ENCODE assay signal across 13 mouse cellular contexts in genomic region chr14:77037330-77037729, GRCm38 (mm10). TPM values are rescaled to one million over a fixed set of nuclear protein-coding genes. Genes with fewer than 3 reads are reported as not detected.
DNase-seq lines count a peak whose midpoint lies in the region; ATAC-seq and TF ChIP-seq lines count a peak whose summit lies in the region.
"Had no signal": no experiment of that assay in that cellular context is flagged by ENCODE, and none has a peak within 500 bp of the region (broad histone marks: within the 10 kb centered on the region; RNA-seq: fewer than 3 reads in every experiment).

No protein-coding gene starts in this region.

- peak overlapping the region; percentile 80 for H3K4me3 ChIP-seq in heart, adult 2 months
- no peak overlapping the region for H3K4me3 ChIP-seq in heart, embryonic 12.5 days
- H3K4me3 ChIP-seq in lung, embryonic 16.5 days (ENCODE audit: low read length) = peak overlapping the region; percentile 77
- H3K4me3 ChIP-seq in lung, adult 2 months (replicated peaks; ENCODE audit: extremely low read depth, low read depth, low read length) = no peak overlapping the region
- H3K4me3 ChIP-seq in embryonic fibroblast, embryonic 13.5 days (ENCODE audit: insufficient read depth, low read length) = 0 out of 2 replicates have a peak overlapping the region, but pooled peaks have one; percentile 62

- no peak overlapping the region for H3K27ac ChIP-seq in heart, adult 2 months
- H3K27ac ChIP-seq in heart, embryonic 12.5 days (ENCODE audit: poor library complexity, severe bottlenecking) = no peak overlapping the region
- H3K27ac ChIP-seq in lung, embryonic 16.5 days (ENCODE audit: low read length) = peak overlapping the region; percentile 30; the same call in 1 of the 2 replicates
- H3K27ac ChIP-seq in embryonic fibroblast, embryonic 13.5 days (ENCODE audit: insufficient read depth, low read length) = peak overlapping the region; percentile 92
- H3K27ac ChIP-seq: forebrain, embryonic 15.5 days had no signal

- no peaks in the 10 kb centered on the region; the same call in 1 of the 2 replicates for H3K4me1 ChIP-seq in heart, adult 2 months (ENCODE audit: control insufficient read depth, insufficient read depth, low read length)
- no peaks in the 10 kb centered on the region for H3K4me1 ChIP-seq in heart, embryonic 12.5 days (replicated peaks)
- H3K4me1 ChIP-seq in lung, embryonic 16.5 days (replicated peaks; ENCODE audit: control insufficient read depth, insufficient read depth, low read length) = peaks cover 17% of the 10 kb centered on the region
- peaks cover 2% of the 10 kb centered on the region for H3K4me1 ChIP-seq in lung, adult 2 months (ENCODE audit: control insufficient read depth, insufficient read depth, low read length)
- peaks cover 11% of the 10 kb centered on the region; the same call in 1 of the 2 replicates for H3K4me1 ChIP-seq in embryonic fibroblast, embryonic 13.5 days (ENCODE audit: control insufficient read depth, insufficient read depth, low read length)

- TF ChIP-seq EP300 in heart, adult 2 months (IDR thresholded peaks at IDR 0.05; ENCODE audit: insufficient read depth, low read depth, low read length) = no peak

- H3K79me2 ChIP-seq in heart, adult 2 months (replicated peaks; ENCODE audit: control insufficient read depth, insufficient read depth, low read length) = no peaks in the 10 kb centered on the region

- no peak for TF ChIP-seq CTCF in heart, adult 2 months (IDR thresholded peaks at IDR 0.05)
- no peak for TF ChIP-seq CTCF in lung, adult 2 months (IDR thresholded peaks at IDR 0.05; ENCODE audit: insufficient read depth, low read length)
- no peak for TF ChIP-seq CTCF in embryonic fibroblast, embryonic 13.5 days (IDR thresholded peaks at IDR 0.05; ENCODE audit: borderline replicate concordance, insufficient read depth, low read length)

- ATAC-seq in heart, embryonic 12.5 days (ENCODE audit: insufficient number of reproducible peaks, low FRiP score) = no peak
- ATAC-seq in lung, embryonic 16.5 days (ENCODE audit: low read depth) = no peak

- intact Hi-C loops in heart, adult 2 months (cut with DNase I) = no loop called here

- no peak overlapping the region for H3K4me2 ChIP-seq in heart, embryonic 12.5 days
- H3K4me2 ChIP-seq in lung, embryonic 16.5 days (ENCODE audit: low read depth, low read length) = peak overlapping the region; percentile 87

- H3K9me3 ChIP-seq in heart, embryonic 12.5 days (replicated peaks) = no peaks in the 10 kb centered on the region
- no peaks in the 10 kb centered on the region for H3K9me3 ChIP-seq in lung, embryonic 16.5 days (ENCODE audit: control insufficient read depth, low read length)
- H3K9me3 ChIP-seq: forebrain, embryonic 15.5 days had no signal

- H3K9ac ChIP-seq in heart, adult 2 months (ENCODE audit: low read depth, low read length) = no peak overlapping the region
- no peak overlapping the region for H3K9ac ChIP-seq in heart, embryonic 12.5 days
- no peak overlapping the region for H3K9ac ChIP-seq in lung, embryonic 16.5 days (ENCODE audit: low read length)

- H3K27me3 ChIP-seq in heart, adult 2 months (ENCODE audit: control insufficient read depth, insufficient read depth, low read length) = no peaks in the 10 kb centered on the region
- H3K27me3 ChIP-seq in heart, embryonic 12.5 days (replicated peaks) = no peaks in the 10 kb centered on the region
- no peaks in the 10 kb centered on the region for H3K27me3 ChIP-seq in lung, embryonic 16.5 days (ENCODE audit: control insufficient read depth, insufficient read depth, low read depth, low read length)
- H3K27me3 ChIP-seq: forebrain, embryonic 15.5 days had no signal

- H3K36me3 ChIP-seq in heart, adult 2 months (ENCODE audit: control insufficient read depth, insufficient read depth, low read length) = no peaks in the 10 kb centered on the region; the same call in 1 of the 2 replicates
- H3K36me3 ChIP-seq in heart, embryonic 12.5 days = no peaks in the 10 kb centered on the region
- H3K36me3 ChIP-seq in lung, embryonic 16.5 days (ENCODE audit: control insufficient read depth, insufficient read depth, low read length) = no peaks in the 10 kb centered on the region
- H3K36me3 ChIP-seq: forebrain, embryonic 15.5 days had no signal

- 46% methylated on average over 5 of the region's 5 CpGs for WGBS in heart, adult 2 months
- WGBS in heart, embryonic 12.5 days = 75% methylated on average over 5 of the region's 5 CpGs
- WGBS in lung, embryonic 16.5 days = 52% methylated on average over 5 of the region's 5 CpGs
- 40% methylated on average over 5 of the region's 5 CpGs for WGBS in lung, adult 2 months

- no peak for TF ChIP-seq POLR2A in heart, adult 2 months (IDR thresholded peaks at IDR 0.05; ENCODE audit: insufficient read depth, low read depth, low read length)
- no peak for TF ChIP-seq POLR2A in lung, adult 2 months (IDR thresholded peaks at IDR 0.05; ENCODE audit: borderline replicate concordance, extremely low read depth, low read depth, low read length)
- TF ChIP-seq POLR2A in embryonic fibroblast, embryonic 13.5 days (IDR thresholded peaks at IDR 0.05; ENCODE audit: low read depth, low read length) = no peak

- no peak for DNase-seq in heart, adult 2 months
- DNase-seq in lung, adult 2 months = no peak
- peak; percentile 15 for DNase-seq in naive thymus-derived CD4-positive, alpha-beta T cell, adult 2 months (ENCODE audit: low read depth)
- no peak for DNase-seq in urinary bladder, adult 18-20 months (ENCODE audit: low spot score in 2 of 2)
- DNase-seq in ovary, postnatal 36 days (ENCODE audit: low spot score) = no peak
- DNase-seq: kidney, postnatal 14 days; left cerebral cortex, postnatal 4 days; right cerebral cortex, postnatal 14 days; thymus, postnatal 14 days had no signal

RNA-seq across cellular contexts. Expression of gene Lacc1, which starts 0.6 kb away (rescaled TPM):
- total RNA-seq in heart, adult 2 months (2021) = 1 to 10 TPM; 2.5 to 2.6 TPM
- polyA plus RNA-seq in heart, adult 2 months (2012; rRNA removed) = 2.5 and 4.0 TPM in 2 replicates
- 10.2 and 10.6 TPM in 2 replicates for polyA plus RNA-seq in heart, embryonic 12.5 days (2016; fragmentation: Nextera tagmentation; extraction: Ambion mirVana)
- 13.5 and 13.9 TPM in 2 replicates for polyA plus RNA-seq in lung, embryonic 16.5 days (2015; fragmentation: Nextera tagmentation; extraction: Ambion mirVana)
- polyA plus RNA-seq in lung, adult 2 months (2012; rRNA removed) = 3.5 and 5.6 TPM in 2 replicates
- 17.1 and 19.8 TPM in 2 replicates for polyA plus RNA-seq in embryonic fibroblast, embryonic 13.5 days (2011; ENCODE audit: insufficient read length, low read depth, missing spikeins)

RNA-seq across cellular contexts. Expression of gene Ccdc122, which starts 0.8 kb away (rescaled TPM):
- under 1 TPM; 0.68 to 0.75 TPM for total RNA-seq in heart, adult 2 months (2021)
- polyA plus RNA-seq in heart, adult 2 months (2012; rRNA removed) = 0.57 and 0.73 TPM in 2 replicates
- 2.0 and 2.4 TPM in 2 replicates for polyA plus RNA-seq in heart, embryonic 12.5 days (2016; fragmentation: Nextera tagmentation; extraction: Ambion mirVana)
- 4.2 and 5.9 TPM in 2 replicates for polyA plus RNA-seq in lung, embryonic 16.5 days (2015; fragmentation: Nextera tagmentation; extraction: Ambion mirVana)
- 1.0 and 1.1 TPM in 2 replicates for polyA plus RNA-seq in lung, adult 2 months (2012; rRNA removed)
- polyA plus RNA-seq in embryonic fibroblast, embryonic 13.5 days (2011; ENCODE audit: insufficient read length, low read depth, missing spikeins) = 14.9 and 15.6 TPM in 2 replicates

Comparison
In these comparisons a context has a peak if more than half of its experiments do, and no peak if none do; other contexts are left out.
1. H3K4me3 ChIP-seq: peak in heart, adult 2 months (single experiment), lung, embryonic 16.5 days (single experiment) and embryonic fibroblast, embryonic 13.5 days (single experiment); none in heart, embryonic 12.5 days (single experiment) and lung, adult 2 months (single experiment).
2. H3K27ac ChIP-seq: peak in lung, embryonic 16.5 days (single experiment) and embryonic fibroblast, embryonic 13.5 days (single experiment); none in heart, adult 2 months (single experiment) and heart, embryonic 12.5 days (single experiment).